Mouse (Mus musculus): ENCODE measurements around the gene Rhbdl3. TPM values are rescaled to one million over a fixed set of nuclear protein-coding genes. Genes with fewer than 3 reads are reported as not detected.

Rhbdl3 gene
- polyA plus RNA-seq, 1 experiment from 2014 or later, result 5.1 TPM

DNA sequence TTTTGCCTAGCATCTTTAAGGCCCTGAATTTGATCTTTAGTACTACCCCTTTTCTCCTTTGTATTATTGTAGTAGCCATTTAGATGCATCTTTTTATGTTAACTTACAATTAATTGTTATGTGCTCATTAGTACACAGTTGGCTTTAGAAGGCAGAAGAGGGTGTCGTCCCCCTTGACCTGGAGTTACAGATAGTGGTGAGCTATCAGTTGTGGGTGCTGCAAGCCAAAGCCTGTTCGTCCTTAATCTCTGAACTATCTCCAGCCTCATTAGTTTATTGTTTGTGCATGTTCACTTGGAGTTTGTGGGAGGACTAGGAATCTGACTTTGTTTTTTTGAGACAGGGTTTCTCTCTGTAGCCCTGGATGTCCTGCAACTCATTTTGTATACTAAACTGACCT lies 86.1 kb downstream of the Rhbdl3 start:
- Histone ChIP-seq H3K4me1 (ENCODE audit: control insufficient read depth, insufficient read depth, low read length) (peaks cover 29% of the 10 kb centered on the region), H3K4me2 (ENCODE audit: low read length) (peak overlapping the region; percentile 27), H3K27me3 (ENCODE audit: control insufficient read depth, insufficient read depth, low read depth, low read length) (no peaks in the 10 kb centered on the region), H3K36me3 (ENCODE audit: control insufficient read depth, insufficient read depth, low read length) (peaks cover 9% of the 10 kb centered on the region), H3K9ac (ENCODE audit: low read depth, low read length) (no peak overlapping the region), H3K27ac (ENCODE audit: low read length) (no peak overlapping the region), H3K4me3 (ENCODE audit: low read depth, low read length) (no peak overlapping the region), H3K9me3 (replicated peaks; ENCODE audit: control insufficient read depth, low read length, poor library complexity, severe bottlenecking) (no peaks in the 10 kb centered on the region)
- no peak for ATAC-seq
- WGBS, result 81% methylated on average over 2 of the region's 2 CpGs

- H3K36me3 ChIP-seq (ENCODE audit: control insufficient read depth, insufficient read depth, low read length), result peaks cover 17% of the 10 kb centered on the region
- H3K9me3 ChIP-seq (replicated peaks; ENCODE audit: control insufficient read depth, low read length, poor library complexity, severe bottlenecking), result no peaks in the 10 kb centered on the region
- no peak overlapping the region for H3K9ac ChIP-seq (ENCODE audit: low read depth, low read length)
- no peak overlapping the region for H3K27ac ChIP-seq (ENCODE audit: low read length)
- 84% methylated on average over 1 of the region's 1 CpGs for WGBS
- peaks cover 25% of the 10 kb centered on the region for H3K4me1 ChIP-seq (ENCODE audit: control insufficient read depth, insufficient read depth, low read length)
- no peak for ATAC-seq
- no peak overlapping the region for H3K4me2 ChIP-seq (ENCODE audit: low read length)
- no peaks in the 10 kb centered on the region for H3K27me3 ChIP-seq (ENCODE audit: control insufficient read depth, insufficient read depth, low read depth, low read length)
- no peak overlapping the region for H3K4me3 ChIP-seq (ENCODE audit: low read depth, low read length)
These were observed 89.2 kb downstream of the Rhbdl3 start for GRCm38 (mm10) chr11:80389885-80390284.

DNA sequence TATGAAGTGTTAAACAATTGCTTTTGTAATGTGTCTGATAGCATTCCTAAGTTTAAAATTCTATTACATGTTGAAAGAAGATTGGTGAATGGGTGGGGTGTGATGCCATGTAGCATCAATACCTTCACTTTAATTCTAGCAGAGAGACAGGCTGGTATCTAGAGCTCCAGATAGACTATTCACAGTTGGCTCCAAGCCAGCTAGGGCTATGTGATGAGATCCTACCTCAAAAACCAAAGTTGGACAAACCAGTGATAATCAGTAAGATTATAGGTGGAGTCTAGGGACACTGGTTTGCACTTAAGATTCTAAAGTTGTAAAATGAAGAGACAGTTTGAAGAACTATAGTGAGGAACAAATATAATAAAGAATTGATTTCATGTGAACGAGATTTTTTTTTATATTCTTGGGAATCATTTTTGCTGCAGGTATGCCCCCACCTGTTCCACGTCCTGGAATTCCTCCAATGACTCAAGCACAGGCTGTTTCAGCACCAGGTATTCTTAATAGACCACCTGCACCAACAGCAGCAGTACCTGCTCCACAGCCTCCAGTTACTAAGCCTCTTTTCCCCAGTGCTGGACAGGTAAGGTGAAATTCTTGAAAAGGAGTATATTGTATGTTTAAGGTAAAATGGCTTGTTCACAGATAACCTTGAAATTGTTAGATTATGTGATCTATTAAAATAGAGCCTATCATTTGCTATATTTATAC lies 90.9 kb downstream of the Rhbdl3 start:
- 94% methylated on average over 2 of the region's 2 CpGs for WGBS
- Histone ChIP-seq H3K4me1 (ENCODE audit: control insufficient read depth, insufficient read depth, low read length) (peaks cover 8% of the 10 kb centered on the region), H3K9me3 (replicated peaks; ENCODE audit: control insufficient read depth, low read length, poor library complexity, severe bottlenecking) (no peaks in the 10 kb centered on the region), H3K9ac (ENCODE audit: low read depth, low read length) (no peak overlapping the region), H3K36me3 (ENCODE audit: control insufficient read depth, insufficient read depth, low read length) (peaks cover 27% of the 10 kb centered on the region), H3K27me3 (ENCODE audit: control insufficient read depth, insufficient read depth, low read depth, low read length) (no peaks in the 10 kb centered on the region), H3K4me3 (ENCODE audit: low read depth, low read length) (no peak overlapping the region), H3K27ac (ENCODE audit: low read length) (no peak overlapping the region), H3K4me2 (ENCODE audit: low read length) (no peak overlapping the region)
- no peak for ATAC-seq

DNA sequence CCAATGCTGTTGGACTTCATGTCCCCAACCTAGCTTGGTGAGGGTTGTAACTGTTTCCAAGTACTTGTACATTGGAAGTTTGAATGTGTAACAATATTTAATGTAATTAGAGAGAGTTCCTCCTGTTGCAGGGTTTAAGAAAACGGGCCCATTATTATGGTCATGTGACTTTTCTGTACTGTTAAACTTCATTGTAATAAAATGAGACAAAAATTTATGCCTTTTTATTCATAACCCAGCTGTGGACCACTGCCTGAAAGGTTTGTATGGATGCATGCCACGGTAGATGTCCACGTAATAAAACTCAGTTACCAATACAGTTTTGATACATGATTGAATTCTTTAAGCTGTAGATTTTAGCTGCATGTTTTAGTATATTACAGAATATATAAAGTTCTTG lies 95.2 kb downstream of the Rhbdl3 start:
- Histone ChIP-seq H3K36me3 (ENCODE audit: control insufficient read depth, insufficient read depth, low read length) (peaks cover 30% of the 10 kb centered on the region), H3K9me3 (replicated peaks; ENCODE audit: control insufficient read depth, low read length, poor library complexity, severe bottlenecking) (no peaks in the 10 kb centered on the region), H3K4me2 (ENCODE audit: low read length) (no peak overlapping the region), H3K9ac (ENCODE audit: low read depth, low read length) (no peak overlapping the region), H3K27ac (ENCODE audit: low read length) (no peak overlapping the region), H3K27me3 (ENCODE audit: control insufficient read depth, insufficient read depth, low read depth, low read length) (no peaks in the 10 kb centered on the region), H3K4me1 (ENCODE audit: control insufficient read depth, insufficient read depth, low read length) (no peaks in the 10 kb centered on the region), H3K4me3 (ENCODE audit: low read depth, low read length) (no peak overlapping the region)
- no peak for ATAC-seq
- WGBS, result 98% methylated on average over 3 of the region's 3 CpGs

DNA sequence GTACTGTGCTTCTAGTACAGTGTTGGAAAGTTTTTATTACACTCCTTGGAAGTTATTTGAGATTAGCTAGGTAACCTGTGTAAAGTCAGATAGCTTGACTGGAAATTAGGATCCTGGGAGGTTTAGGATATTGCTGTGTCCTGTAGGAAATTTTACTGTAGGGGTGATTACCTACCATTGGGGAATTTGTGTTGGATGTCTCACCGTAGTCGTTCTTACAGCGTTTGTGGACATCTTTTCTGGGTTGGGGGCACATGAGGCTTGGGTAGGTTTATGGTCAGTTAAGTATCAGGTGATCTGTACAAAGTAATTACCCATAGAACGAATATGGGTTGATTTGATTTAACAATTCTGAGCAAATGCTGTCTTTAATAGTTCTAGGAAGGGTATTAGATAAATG lies 95.9 kb downstream of the Rhbdl3 start:
- Histone ChIP-seq H3K27me3 (ENCODE audit: control insufficient read depth, insufficient read depth, low read depth, low read length) (no peaks in the 10 kb centered on the region), H3K4me3 (ENCODE audit: low read depth, low read length) (no peak overlapping the region), H3K4me2 (ENCODE audit: low read length) (no peak overlapping the region), H3K27ac (ENCODE audit: low read length) (no peak overlapping the region), H3K4me1 (ENCODE audit: control insufficient read depth, insufficient read depth, low read length) (no peaks in the 10 kb centered on the region), H3K9ac (ENCODE audit: low read depth, low read length) (no peak overlapping the region), H3K36me3 (ENCODE audit: control insufficient read depth, insufficient read depth, low read length) (peaks cover 30% of the 10 kb centered on the region), H3K9me3 (replicated peaks; ENCODE audit: control insufficient read depth, low read length, poor library complexity, severe bottlenecking) (no peaks in the 10 kb centered on the region)
- ATAC-seq, result no peak
- WGBS, result 94% methylated on average over 4 of the region's 4 CpGs

Other genes starting within 250 kb of the Rhbdl3 start
- gene Crlf3, start 219.9 kb upstream of the Rhbdl3 start, polyA plus RNA-seq (2015; fragmentation: Nextera tagmentation; extraction: Ambion mirVana), result 10.4 and 12.7 TPM in 2 replicates
- gene Atad5, start 211.5 kb upstream of the Rhbdl3 start, polyA plus RNA-seq (2015; fragmentation: Nextera tagmentation; extraction: Ambion mirVana), result 4.3 and 5.1 TPM in 2 replicates
- 22.2 and 22.4 TPM in 2 replicates for gene Tefm, start 158.7 kb upstream of the Rhbdl3 start, polyA plus RNA-seq (2015; fragmentation: Nextera tagmentation; extraction: Ambion mirVana)
- gene Adap2, start 146.8 kb upstream of the Rhbdl3 start, polyA plus RNA-seq (2015; fragmentation: Nextera tagmentation; extraction: Ambion mirVana), result 3.4 and 4.2 TPM in 2 replicates
- gene Rnf135, start 117.1 kb upstream of the Rhbdl3 start, polyA plus RNA-seq (2015; fragmentation: Nextera tagmentation; extraction: Ambion mirVana), result 3.0 and 3.6 TPM in 2 replicates
- gene Rhot1, start 91.9 kb upstream of the Rhbdl3 start, polyA plus RNA-seq (2015; fragmentation: Nextera tagmentation; extraction: Ambion mirVana), result 70.1 and 77.6 TPM in 2 replicates
- gene 5730455P16Rik, start 77.1 kb downstream of the Rhbdl3 start, polyA plus RNA-seq (2015; fragmentation: Nextera tagmentation; extraction: Ambion mirVana), result 38.1 and 39.4 TPM in 2 replicates
- 190 and 202 TPM in 2 replicates for gene Zfp207, start 82.4 kb downstream of the Rhbdl3 start, polyA plus RNA-seq (2015; fragmentation: Nextera tagmentation; extraction: Ambion mirVana)
- 270 and 301 TPM in 2 replicates for gene Psmd11, start 127.7 kb downstream of the Rhbdl3 start, polyA plus RNA-seq (2015; fragmentation: Nextera tagmentation; extraction: Ambion mirVana)
- 90.2 and 91.0 TPM in 2 replicates for gene Cdk5r1, start 176.1 kb downstream of the Rhbdl3 start, polyA plus RNA-seq (2015; fragmentation: Nextera tagmentation; extraction: Ambion mirVana)

All from midbrain, embryonic 16.5 days (tissue).